Mouse (Mus musculus) lung, postnatal 0 days (tissue): ENCODE data around the gene Gpr179. TPM values are rescaled to one million over a fixed set of nuclear protein-coding genes. Genes with fewer than 3 reads are reported as not detected.
"Not testable (repeated sequence)": the region's sequence is repeated elsewhere in the genome, so short reads cannot be mapped to it uniquely, and the experiment has no call there.

Experiments used
- ATAC-seq: fragments of 200-750 bp; cut with Nextera tagmentation; 2 replicates; pipeline ENCODE4 v1.8.0; 2017; ENCODE audit warnings: moderate library complexity
- DNase-seq: peaks from one replicate; pipeline ENCODE4 v3.0.0-alpha.2; 2016; ENCODE audit warnings: low spot score
- H3K27ac ChIP-seq: fragments of 300-500 bp; sonication (generic); 2 replicates; pipeline ENCODE4 v1.5.1; 2014; ENCODE audit warnings: antibody characterized with exemption, mild to moderate bottlenecking, low read length, mixed read lengths
- H3K27me3 ChIP-seq: fragments of 300-500 bp; sonication (generic); replicated peaks from 2 replicates; pipeline ENCODE4 v1.6.1; 2014; ENCODE audit warnings: low read length, mixed read lengths; ENCODE audit not compliant: insufficient read depth
- H3K36me3 ChIP-seq: fragments of 300-500 bp; sonication (generic); 2 replicates; pipeline ENCODE4 v1.6.1; 2014; ENCODE audit warnings: low read length, mixed read lengths; ENCODE audit not compliant: insufficient read depth
- H3K4me1 ChIP-seq: fragments of 300-500 bp; sonication (generic); 2 replicates; pipeline ENCODE4 v1.6.1; 2014; ENCODE audit warnings: antibody characterized with exemption, low read depth, low read length, mixed read lengths; ENCODE audit not compliant: insufficient read depth
- H3K4me2 ChIP-seq: fragments of 300-500 bp; sonication (generic); replicated peaks from 2 replicates; pipeline ENCODE4 v1.6.1; 2014; ENCODE audit warnings: low read depth, mild to moderate bottlenecking, low read length, moderate library complexity, mixed read lengths
- H3K4me3 ChIP-seq: fragments of 300-500 bp; sonication (generic); 2 replicates; pipeline ENCODE4 v1.5.1; 2014; ENCODE audit warnings: low read depth, low read length
- H3K9ac ChIP-seq: fragments of 300-500 bp; sonication (generic); replicated peaks from 2 replicates; pipeline ENCODE4 v1.6.1; 2014; ENCODE audit warnings: low read depth, mild to moderate bottlenecking
- H3K9me3 ChIP-seq: fragments of 300-500 bp; sonication (generic); 2 replicates; pipeline ENCODE4 v1.6.1; 2016; ENCODE audit warnings: low read length, mixed read lengths
- CTCF ChIP-seq: IDR thresholded peaks from 2 replicates; pipeline ENCODE4 v1.5.1; 2016; ENCODE audit warnings: antibody characterized with exemption, mild to moderate bottlenecking
- EP300 ChIP-seq: IDR thresholded peaks from 2 replicates; pipeline ENCODE4 v1.6.1; 2016; ENCODE audit warnings: antibody characterized with exemption, mild to moderate bottlenecking, control low read depth
- WGBS: fragments of 180-500 bp; shearing (Covaris S2); extraction: QIAGEN DNeasy Blood & Tissue Kit; methylation state at CpG from one replicate; pipeline ENCODE4 v1.1.7; 2014; 5-methylcytosine and 5-hydroxymethylcytosine counted together
- polyA plus RNA-seq: library from polyadenylated mRNA; unstranded; fragments of >200 nt; fragmentation: Nextera tagmentation; extraction: Ambion mirVana; gene quantifications from 2 replicates; pipeline ENCODE4 v1.2.1, GENCODE M21; 2015

Gene Gpr179
- polyA plus RNA-seq, 1 experiment from 2014 or later = 0.23 TPM

DNA sequence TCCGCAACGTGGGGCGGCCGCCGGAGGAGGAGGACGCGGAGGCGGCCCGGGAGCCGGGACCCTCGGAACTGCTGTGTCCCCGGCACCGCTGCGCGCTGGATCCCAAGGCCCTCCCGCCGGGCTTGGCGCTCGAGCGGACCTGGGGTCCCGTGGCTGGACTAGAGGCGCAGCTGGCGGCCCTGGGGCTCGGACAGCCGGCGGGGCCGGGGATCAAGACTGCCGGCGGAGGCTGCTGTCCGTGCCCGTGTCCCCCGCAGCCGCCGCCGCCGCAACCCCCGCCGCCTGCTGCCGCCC lies 10.7 kb upstream of the Gpr179 start:
- no peak for TF ChIP-seq CTCF
- TF ChIP-seq EP300 = no peak
- peak overlapping the region; percentile 97 for H3K4me3 ChIP-seq
- peak overlapping the region; percentile 88 for H3K27ac ChIP-seq
- H3K4me1 ChIP-seq = peaks cover 16% of the 10 kb centered on the region; the same call in 1 of the 2 replicates
- H3K4me2 ChIP-seq = peak overlapping the region; percentile 92
- peak; percentile 37 for ATAC-seq
- H3K9me3 ChIP-seq = no peaks in the 10 kb centered on the region
- WGBS = 6% methylated on average over 10 of the region's 39 CpGs
- no peaks in the 10 kb centered on the region for H3K36me3 ChIP-seq
- peak; percentile 38 for DNase-seq
- no peaks in the 10 kb centered on the region for H3K27me3 ChIP-seq
- H3K9ac ChIP-seq = peak overlapping the region; percentile 94

DNA sequence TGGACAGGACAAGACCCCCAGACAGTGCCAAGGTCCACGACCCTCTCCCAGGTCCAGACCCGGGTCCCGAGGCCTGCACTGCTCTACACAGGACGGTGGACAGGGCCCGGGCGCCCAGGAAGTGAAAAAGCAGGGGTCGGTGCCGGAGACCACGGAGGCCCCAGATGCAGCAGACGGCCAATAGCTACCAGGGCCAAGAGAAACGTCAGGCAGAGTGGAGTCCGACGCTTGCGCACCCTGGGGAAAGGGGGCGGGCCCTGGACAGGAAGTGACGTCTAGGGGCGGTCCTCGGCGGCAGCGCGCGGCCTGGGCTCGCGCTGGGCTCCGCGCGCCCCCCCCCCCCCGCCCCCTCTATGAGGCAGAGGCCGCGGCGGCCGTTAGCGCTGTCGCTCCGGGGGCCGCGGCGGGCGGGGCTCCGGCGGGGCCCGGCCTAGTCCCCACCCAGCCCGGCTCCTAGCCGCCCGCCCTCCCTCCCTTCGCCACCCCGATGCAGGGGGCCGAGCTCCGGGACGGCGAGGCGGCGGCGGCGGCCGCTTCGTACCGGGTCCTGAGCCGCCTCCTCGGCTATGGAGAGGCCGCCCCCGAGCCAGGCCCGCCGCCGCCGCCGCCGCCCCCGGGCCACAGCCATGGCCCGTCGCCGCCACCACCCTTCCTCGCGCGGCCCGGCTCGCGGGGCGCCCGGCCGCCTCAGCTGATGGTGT lies 10.2 kb upstream of the Gpr179 start, which contains the start of gene Socs7:
TSS of gene Socs7 (plus strand) at position 604 of the 701 bp plus-strand sequence.
- Histone ChIP-seq H3K27ac (peak within 1 kb of the TSS; percentile 88), H3K4me1 (peaks cover 16% of the 10 kb centered on the region; the same call in 1 of the 2 replicates), H3K27me3 (no peaks in the 10 kb centered on the region), H3K9ac (peak within 1 kb of the TSS; percentile 94), H3K4me2 (peak within 1 kb of the TSS; percentile 92), H3K4me3 (peak within 1 kb of the TSS; percentile 97), H3K36me3 (no peaks in the 10 kb centered on the region), H3K9me3 (no peaks in the 10 kb centered on the region)
- under 1% methylated on average over 25 of the region's 81 CpGs for WGBS
- DNase-seq = peak; percentile 97
- no peak for TF ChIP-seq EP300
- TF ChIP-seq CTCF = no peak
- peak; percentile 97 for ATAC-seq

DNA sequence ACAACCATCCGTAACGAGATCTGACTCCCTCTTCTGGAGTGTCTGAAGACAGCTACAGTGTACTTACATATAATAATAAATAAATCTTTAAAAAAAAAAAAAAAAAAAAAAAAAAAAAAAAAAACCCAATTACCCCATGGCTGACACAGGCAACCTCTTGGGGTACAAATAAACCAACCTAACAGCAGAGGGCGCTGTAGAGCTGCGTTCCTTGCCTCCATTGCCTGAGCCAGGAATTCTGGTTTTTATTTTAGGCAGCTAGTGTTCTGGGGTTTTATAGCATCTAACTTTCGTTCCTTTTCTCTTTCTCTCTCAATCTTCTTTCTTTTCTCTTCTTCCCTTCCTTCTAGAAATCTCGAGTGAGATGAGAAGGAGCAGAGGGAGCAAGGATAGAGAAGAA lies 5.8 kb upstream of the Gpr179 start:
- H3K27me3 ChIP-seq, H3K4me2 ChIP-seq, H3K9ac ChIP-seq, H3K9me3 ChIP-seq, ATAC-seq, H3K36me3 ChIP-seq, H3K4me3 ChIP-seq, H3K4me1 ChIP-seq, H3K27ac ChIP-seq: not testable (repeated sequence)
- DNase-seq = peak; percentile 75
- 7% methylated on average over 4 of the region's 6 CpGs for WGBS
- peak; percentile 79 for TF ChIP-seq CTCF

DNA sequence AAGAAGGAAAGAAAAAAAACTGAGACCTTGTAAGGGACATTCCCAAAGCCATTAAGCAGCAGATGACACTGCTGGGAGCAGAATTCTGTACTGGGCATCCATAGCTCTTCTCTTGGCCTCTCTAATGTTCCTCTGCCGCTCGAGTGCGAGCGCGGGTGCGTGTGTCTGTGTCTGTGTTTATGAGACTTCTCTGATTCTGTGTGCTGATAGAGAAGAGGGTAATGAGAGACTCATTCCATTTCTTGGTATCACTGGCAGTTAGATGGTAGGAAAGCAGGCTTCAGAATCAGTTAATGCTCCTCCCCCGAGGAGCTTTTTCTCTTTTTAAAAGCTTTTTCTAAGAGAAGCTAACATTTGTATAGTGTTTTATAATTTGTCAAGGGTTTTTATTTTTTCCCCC lies 3.4 kb upstream of the Gpr179 start:
- no peaks in the 10 kb centered on the region for H3K27me3 ChIP-seq

DNA sequence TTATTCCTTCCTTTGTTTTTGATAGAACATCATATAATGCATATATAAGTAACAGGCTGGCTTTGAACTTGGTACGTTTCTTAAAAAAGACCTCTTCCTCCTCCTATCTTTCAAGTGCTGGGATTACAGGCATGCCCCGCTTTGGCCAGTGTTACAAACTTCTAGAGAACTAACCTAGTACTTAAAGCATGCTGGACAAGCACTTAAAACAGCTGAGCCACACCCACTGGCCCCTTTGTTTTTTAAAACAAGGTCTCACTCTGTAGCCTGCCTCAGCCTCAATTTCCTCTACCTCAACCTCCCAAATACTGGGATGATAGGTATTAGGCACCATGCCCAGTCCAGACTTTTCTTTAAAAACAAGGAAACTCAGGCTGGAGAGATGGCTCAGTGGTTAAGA lies 2.8 kb upstream of the Gpr179 start:
- DNase-seq (no peak), ATAC-seq (no peak)
- Histone ChIP-seq H3K27ac (no peak overlapping the region), H3K4me3 (no peak overlapping the region), H3K4me1 (peaks cover 4% of the 10 kb centered on the region; the same call in 1 of the 2 replicates), H3K27me3 (no peaks in the 10 kb centered on the region), H3K4me2 (no peak overlapping the region), H3K9me3 (no peaks in the 10 kb centered on the region), H3K9ac (no peak overlapping the region), H3K36me3 (no peaks in the 10 kb centered on the region)
- TF ChIP-seq EP300 = no peak
- TF ChIP-seq CTCF = no peak
- 52% methylated on average over 2 of the region's 2 CpGs for WGBS

More for the DNA sequence above, 3.4 kb upstream of the Gpr179 start:
- no peak for ATAC-seq
- DNase-seq = no peak
- no peaks in the 10 kb centered on the region for H3K36me3 ChIP-seq
- no peak overlapping the region for H3K4me3 ChIP-seq
- TF ChIP-seq EP300 (no peak), CTCF (no peak)
- no peak overlapping the region for H3K9ac ChIP-seq
- H3K4me2 ChIP-seq = no peak overlapping the region
- H3K4me1 ChIP-seq = peaks cover 2% of the 10 kb centered on the region; the same call in 1 of the 2 replicates
- 78% methylated on average over 7 of the region's 7 CpGs for WGBS
- no peaks in the 10 kb centered on the region for H3K9me3 ChIP-seq
- no peak overlapping the region for H3K27ac ChIP-seq

DNA sequence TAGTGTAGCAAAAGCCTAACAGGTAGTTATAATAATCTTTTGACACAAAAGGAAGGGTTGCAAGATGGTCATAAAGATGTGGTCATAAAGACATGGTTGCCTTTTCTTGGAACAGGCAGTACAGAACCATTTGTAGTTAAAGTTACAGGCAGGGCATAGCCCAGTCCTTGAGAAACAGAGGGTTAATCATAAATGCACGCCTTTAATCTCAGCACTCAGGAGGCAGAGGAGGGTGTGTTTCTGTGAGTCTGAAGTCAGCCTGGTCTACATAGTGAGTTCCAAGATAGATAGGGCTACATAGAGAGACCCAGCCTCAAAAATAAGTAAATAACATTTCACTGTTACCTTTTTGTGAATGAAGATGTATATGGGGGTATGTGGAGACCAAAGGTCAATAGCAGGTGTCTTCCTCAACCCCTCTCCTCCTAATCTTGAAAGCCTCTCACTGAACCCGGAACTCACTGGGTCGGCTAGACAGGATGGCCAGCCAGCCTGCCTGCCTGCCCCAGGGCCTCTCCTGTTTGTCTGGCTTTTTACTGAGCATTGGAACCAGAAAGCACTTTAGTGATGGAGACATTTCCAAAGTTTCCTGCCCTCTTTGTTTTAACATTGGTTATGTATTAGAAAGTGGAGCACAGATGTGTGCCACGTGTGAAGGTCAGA lies 1.2 kb upstream of the Gpr179 start:
- Histone ChIP-seq H3K4me1 (peaks cover 4% of the 10 kb centered on the region; the same call in 1 of the 2 replicates), H3K9me3 (no peaks in the 10 kb centered on the region), H3K9ac (no peak overlapping the region), H3K27ac (no peak overlapping the region), H3K36me3 (no peaks in the 10 kb centered on the region), H3K27me3 (no peaks in the 10 kb centered on the region), H3K4me2 (no peak overlapping the region), H3K4me3 (no peak overlapping the region)
- WGBS = 51% methylated on average over 4 of the region's 4 CpGs
- TF ChIP-seq EP300 (no peak), CTCF (no peak)
- ATAC-seq = no peak
- DNase-seq = no peak
